Mouse (Mus musculus): Measurements from ENCODE around the gene Obp2b. TPM values are rescaled to one million over a fixed set of nuclear protein-coding genes. Genes with fewer than 3 reads are reported as not detected.

Obp2b gene
- polyA plus RNA-seq, 1 experiment from 2014 or later = not detected

GRCm38 (mm10) chr2:25733199-25733930, 3.4 kb upstream of the Obp2b start:
- no peaks in the 10 kb centered on the region for H3K36me3 ChIP-seq
- H3K9ac ChIP-seq = no peak overlapping the region
- WGBS = 63% methylated on average over 2 of the region's 2 CpGs
- H3K4me3 ChIP-seq = no peak overlapping the region
- no peaks in the 10 kb centered on the region for H3K27me3 ChIP-seq
- ATAC-seq (ENCODE audit: low FRiP score) = no peak
- no peaks in the 10 kb centered on the region for H3K4me1 ChIP-seq
- H3K4me2 ChIP-seq (replicated peaks) = no peak overlapping the region
- no peak overlapping the region for H3K27ac ChIP-seq
- H3K9me3 ChIP-seq (replicated peaks) = no peaks in the 10 kb centered on the region

- Histone ChIP-seq H3K9ac (no peak overlapping the region), H3K4me2 (replicated peaks) (no peak overlapping the region), H3K4me3 (no peak overlapping the region), H3K36me3 (no peaks in the 10 kb centered on the region), H3K27ac (no peak overlapping the region), H3K4me1 (no peaks in the 10 kb centered on the region), H3K27me3 (no peaks in the 10 kb centered on the region), H3K9me3 (replicated peaks) (no peaks in the 10 kb centered on the region)
- no peak for ATAC-seq (ENCODE audit: low FRiP score)
- 77% methylated on average over 1 of the region's 1 CpGs for WGBS
Measured at GRCm38 (mm10) chr2:25741671-25742070, 4.9 kb downstream of the Obp2b start.

- H3K36me3 ChIP-seq = no peaks in the 10 kb centered on the region
- H3K4me3 ChIP-seq = no peak overlapping the region
- H3K9me3 ChIP-seq (replicated peaks) = no peaks in the 10 kb centered on the region
- no peaks in the 10 kb centered on the region for H3K27me3 ChIP-seq
- H3K9ac ChIP-seq = no peak overlapping the region
- H3K4me2 ChIP-seq (replicated peaks) = no peak overlapping the region
- no peak for ATAC-seq (ENCODE audit: low FRiP score)
- H3K4me1 ChIP-seq = no peaks in the 10 kb centered on the region
- 91% methylated on average over 1 of the region's 1 CpGs for WGBS
- no peak overlapping the region for H3K27ac ChIP-seq
Measured at GRCm38 (mm10) chr2:25754201-25754600, 17.4 kb downstream of the Obp2b start.

DNA sequence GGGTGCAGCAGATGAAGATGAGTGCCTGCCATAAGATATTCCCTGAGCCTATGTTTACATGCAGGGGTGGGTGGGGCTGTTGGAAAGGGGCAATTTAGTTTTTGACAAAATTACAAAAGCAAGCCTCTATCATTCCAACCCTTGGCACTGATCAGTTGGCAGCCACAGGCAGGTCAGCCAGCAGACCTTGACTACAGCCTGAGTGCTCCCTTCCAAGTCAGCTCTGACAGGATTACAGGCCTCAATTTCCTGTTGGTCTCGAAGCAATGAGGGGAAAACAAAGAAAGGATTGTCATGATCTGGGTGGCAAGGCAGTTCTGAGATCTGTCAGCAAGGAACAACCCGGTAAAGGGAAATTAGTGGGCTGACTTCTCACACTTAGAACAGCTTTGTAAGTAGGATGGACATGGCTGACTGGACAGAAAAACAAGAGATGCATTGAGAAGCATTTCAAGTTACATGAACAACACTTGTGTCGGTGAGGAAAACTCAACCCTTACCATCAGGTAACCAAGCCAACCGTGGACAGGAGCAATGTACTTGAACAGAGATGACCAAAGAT, 21.3 kb downstream of the Obp2b start:
- ATAC-seq (ENCODE audit: low FRiP score) = no peak

DNA sequence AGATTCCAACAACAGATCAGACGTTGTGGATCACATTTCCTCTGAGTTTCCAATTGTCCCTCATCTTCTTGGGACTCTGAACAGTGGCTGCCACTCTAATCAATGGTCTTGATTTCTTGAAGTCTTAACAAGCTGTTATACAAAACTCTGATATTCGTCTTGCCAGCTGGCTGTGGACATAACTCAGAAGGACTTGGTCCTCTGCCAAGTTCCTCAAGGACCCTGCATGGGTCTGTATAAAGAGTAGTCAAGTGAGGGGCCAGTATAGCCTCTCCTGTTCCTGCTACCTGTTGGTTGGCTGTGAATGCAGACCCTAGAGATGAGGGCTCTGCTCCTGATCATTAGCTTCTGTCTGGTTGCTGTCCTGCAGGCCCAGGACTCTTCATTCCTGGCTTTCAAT, 28.5 kb downstream of the Obp2b start, which contains the start of gene Lcn3:
Gene Lcn3, plus strand, starts transcription at position 301 of the 400 bp plus-strand sequence.
- H3K9ac ChIP-seq = no peak within 1 kb of the TSS
- H3K36me3 ChIP-seq = no peaks in the 10 kb centered on the region
- no peak for ATAC-seq (ENCODE audit: low FRiP score)
- no peaks in the 10 kb centered on the region for H3K9me3 ChIP-seq (replicated peaks)
- no peak within 1 kb of the TSS for H3K4me3 ChIP-seq
- H3K4me1 ChIP-seq = no peaks in the 10 kb centered on the region
- WGBS = 56% methylated on average over 2 of the region's 2 CpGs
- H3K27ac ChIP-seq = no peak within 1 kb of the TSS
- no peak within 1 kb of the TSS for H3K4me2 ChIP-seq (replicated peaks)
- H3K27me3 ChIP-seq = no peaks in the 10 kb centered on the region

More for the DNA sequence above, 21.3 kb downstream of the Obp2b start:
- Histone ChIP-seq H3K27ac (no peak overlapping the region), H3K27me3 (no peaks in the 10 kb centered on the region), H3K36me3 (no peaks in the 10 kb centered on the region), H3K4me3 (no peak overlapping the region), H3K9me3 (replicated peaks) (no peaks in the 10 kb centered on the region), H3K9ac (no peak overlapping the region), H3K4me1 (no peaks in the 10 kb centered on the region), H3K4me2 (replicated peaks) (no peak overlapping the region)
- 56% methylated on average over 4 of the region's 4 CpGs for WGBS

DNA sequence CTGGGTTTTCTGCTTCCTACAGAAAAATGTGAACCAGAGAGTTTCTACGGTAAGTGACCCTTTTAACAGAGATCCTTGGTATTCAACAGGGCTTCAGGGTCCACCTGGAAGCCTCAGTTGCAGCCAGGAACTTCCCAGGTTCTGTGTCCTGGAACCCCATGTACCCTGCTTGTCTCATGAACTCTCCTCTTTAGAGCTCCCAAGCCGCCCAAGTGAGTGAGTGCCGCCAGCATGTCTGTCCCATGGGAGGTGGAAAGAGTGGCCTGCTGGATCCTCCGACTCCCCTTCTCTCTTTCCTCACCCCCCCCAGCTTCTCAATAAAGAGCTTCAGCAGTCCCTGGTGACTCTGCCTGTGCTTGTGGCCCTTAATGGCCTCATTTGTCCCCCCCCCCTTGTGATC, 31.0 kb downstream of the Obp2b start:
- Histone ChIP-seq H3K9ac (no peak overlapping the region), H3K27ac (no peak overlapping the region), H3K4me1 (no peaks in the 10 kb centered on the region), H3K27me3 (no peaks in the 10 kb centered on the region), H3K9me3 (replicated peaks) (no peaks in the 10 kb centered on the region), H3K4me3 (no peak overlapping the region), H3K36me3 (no peaks in the 10 kb centered on the region), H3K4me2 (replicated peaks) (no peak overlapping the region)
- ATAC-seq (ENCODE audit: low FRiP score) = no peak
- 85% methylated on average over 4 of the region's 4 CpGs for WGBS

- H3K4me2 ChIP-seq (replicated peaks) = no peak overlapping the region
- H3K27ac ChIP-seq = no peak overlapping the region
- H3K9me3 ChIP-seq (replicated peaks) = no peaks in the 10 kb centered on the region
- 91% methylated on average over 2 of the region's 2 CpGs for WGBS
- no peaks in the 10 kb centered on the region for H3K27me3 ChIP-seq
- no peaks in the 10 kb centered on the region for H3K36me3 ChIP-seq
- no peak overlapping the region for H3K9ac ChIP-seq
- no peak overlapping the region for H3K4me3 ChIP-seq
- H3K4me1 ChIP-seq = no peaks in the 10 kb centered on the region
- no peak for ATAC-seq (ENCODE audit: low FRiP score)
Measured at GRCm38 (mm10) chr2:25773507-25773906, 36.7 kb downstream of the Obp2b start.

DNA sequence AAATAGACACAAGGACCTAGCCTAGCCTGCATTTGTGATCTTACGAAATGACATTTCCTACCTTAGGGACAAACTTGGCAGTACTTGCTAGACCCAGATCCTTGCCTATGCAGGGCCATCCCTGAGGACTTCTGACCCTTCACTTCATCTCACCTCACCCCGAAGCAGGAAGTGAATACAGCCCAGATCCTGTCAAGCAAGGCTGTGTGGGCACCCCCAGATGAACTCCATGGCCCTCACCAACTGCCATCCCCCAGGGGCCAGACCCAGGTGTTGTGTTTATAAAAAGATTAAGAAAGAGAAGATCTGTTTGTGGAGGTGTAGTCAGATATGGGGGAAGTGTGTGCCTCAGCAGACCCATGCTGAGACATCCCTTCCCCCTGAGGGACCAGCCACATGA, 37.8 kb downstream of the Obp2b start:
- no peaks in the 10 kb centered on the region for H3K36me3 ChIP-seq
- no peak overlapping the region for H3K9ac ChIP-seq
- H3K9me3 ChIP-seq (replicated peaks) = no peaks in the 10 kb centered on the region
- ATAC-seq (ENCODE audit: low FRiP score) = no peak
- no peaks in the 10 kb centered on the region for H3K27me3 ChIP-seq
- H3K4me2 ChIP-seq (replicated peaks) = no peak overlapping the region
- H3K4me3 ChIP-seq = no peak overlapping the region
- WGBS = 82% methylated on average over 2 of the region's 2 CpGs
- no peak overlapping the region for H3K27ac ChIP-seq
- H3K4me1 ChIP-seq = no peaks in the 10 kb centered on the region

GRCm38 (mm10) chr2:25775991-25776390, 39.2 kb downstream of the Obp2b start:
- 80% methylated on average over 3 of the region's 3 CpGs for WGBS
- Histone ChIP-seq H3K9ac (no peak overlapping the region), H3K36me3 (no peaks in the 10 kb centered on the region)

GRCm38 (mm10) chr2:25776717-25777116, 39.9 kb downstream of the Obp2b start, which contains the start of gene Lcn11:
Gene Lcn11 (plus strand): TSS chr2:25777017.
- no peaks in the 10 kb centered on the region for H3K36me3 ChIP-seq
- H3K27ac ChIP-seq = no peak within 1 kb of the TSS
- 89% methylated on average over 1 of the region's 1 CpGs for WGBS
- no peak within 1 kb of the TSS for H3K9ac ChIP-seq
- H3K4me2 ChIP-seq (replicated peaks) = no peak within 1 kb of the TSS
- ATAC-seq (ENCODE audit: low FRiP score) = no peak
- H3K4me1 ChIP-seq = no peaks in the 10 kb centered on the region
- H3K9me3 ChIP-seq (replicated peaks) = no peaks in the 10 kb centered on the region
- no peaks in the 10 kb centered on the region for H3K27me3 ChIP-seq
- no peak within 1 kb of the TSS for H3K4me3 ChIP-seq

More at GRCm38 (mm10) chr2:25775991-25776390, 39.2 kb downstream of the Obp2b start:
- ATAC-seq (ENCODE audit: low FRiP score) = no peak
- Histone ChIP-seq H3K27ac (no peak overlapping the region), H3K27me3 (no peaks in the 10 kb centered on the region), H3K4me3 (no peak overlapping the region), H3K9me3 (replicated peaks) (no peaks in the 10 kb centered on the region), H3K4me1 (no peaks in the 10 kb centered on the region), H3K4me2 (replicated peaks) (no peak overlapping the region)

DNA sequence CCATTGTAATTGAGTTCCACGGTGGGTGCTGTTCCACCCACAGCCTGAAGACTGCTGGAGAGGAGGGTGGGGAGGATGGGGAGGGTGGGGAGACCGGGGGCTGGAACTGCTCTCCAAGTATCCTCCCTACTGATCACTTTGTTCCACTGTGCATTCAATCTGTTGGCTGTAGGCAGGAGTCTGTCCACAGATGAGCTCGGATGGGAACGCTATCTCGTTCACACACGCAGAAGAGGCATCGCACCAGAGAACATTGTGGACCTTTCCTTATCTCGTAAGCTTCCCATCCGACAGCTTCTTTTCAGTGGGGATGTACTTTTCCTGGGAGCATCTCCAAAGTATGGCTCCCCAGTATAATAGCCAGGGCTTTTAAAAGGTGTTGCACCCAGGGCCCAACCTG, 42.3 kb downstream of the Obp2b start:
- H3K4me2 ChIP-seq (replicated peaks) = no peak overlapping the region
- H3K27me3 ChIP-seq = no peaks in the 10 kb centered on the region
- H3K4me3 ChIP-seq = no peak overlapping the region
- WGBS = 91% methylated on average over 9 of the region's 9 CpGs
- ATAC-seq (ENCODE audit: low FRiP score) = no peak
- no peaks in the 10 kb centered on the region for H3K4me1 ChIP-seq
- no peaks in the 10 kb centered on the region for H3K36me3 ChIP-seq
- H3K9me3 ChIP-seq (replicated peaks) = no peaks in the 10 kb centered on the region
- H3K9ac ChIP-seq = no peak overlapping the region
- no peak overlapping the region for H3K27ac ChIP-seq

- H3K9ac ChIP-seq = no peak overlapping the region
- ATAC-seq (ENCODE audit: low FRiP score) = no peak
- no peak overlapping the region for H3K4me2 ChIP-seq (replicated peaks)
- 65% methylated on average over 4 of the region's 4 CpGs for WGBS
- no peak overlapping the region for H3K27ac ChIP-seq
- H3K4me1 ChIP-seq = 0 out of 2 replicates have a peak, but pooled peaks cover 2% of the 10 kb centered on the region
- no peaks in the 10 kb centered on the region for H3K9me3 ChIP-seq (replicated peaks)
- H3K4me3 ChIP-seq = no peak overlapping the region
- no peaks in the 10 kb centered on the region for H3K36me3 ChIP-seq
- H3K27me3 ChIP-seq = no peaks in the 10 kb centered on the region
Measured at GRCm38 (mm10) chr2:25780921-25781320, 44.1 kb downstream of the Obp2b start.

DNA sequence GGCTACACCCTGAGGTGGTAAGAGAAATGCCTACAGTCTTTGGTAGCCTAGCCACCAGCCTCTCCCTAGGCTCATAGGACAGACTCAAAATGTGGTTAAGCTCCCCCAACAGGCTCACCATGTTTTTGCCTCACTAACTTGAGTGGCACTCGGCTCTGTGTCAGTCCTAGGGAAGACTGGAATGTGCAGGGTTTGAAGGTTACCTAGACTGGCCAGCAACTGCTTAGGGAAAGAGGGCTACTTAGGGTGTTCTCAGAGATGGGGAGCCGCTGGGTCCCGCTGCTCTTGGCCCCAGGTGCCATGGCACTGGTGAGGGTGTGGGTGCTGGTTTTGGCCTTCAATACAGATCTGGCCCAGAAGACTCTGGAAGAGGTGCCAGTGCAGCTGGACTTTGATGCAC, 45.1 kb downstream of the Obp2b start, which contains the start of gene Gm13539:
Gene Gm13539, plus strand, starts transcription at position 301 of the 400 bp plus-strand sequence.
- Histone ChIP-seq H3K27ac (no peak within 1 kb of the TSS), H3K36me3 (no peaks in the 10 kb centered on the region), H3K9ac (no peak within 1 kb of the TSS), H3K27me3 (no peaks in the 10 kb centered on the region), H3K4me1 (0 out of 2 replicates have a peak, but pooled peaks cover 6% of the 10 kb centered on the region), H3K4me3 (no peak within 1 kb of the TSS), H3K4me2 (replicated peaks) (no peak within 1 kb of the TSS), H3K9me3 (replicated peaks) (no peaks in the 10 kb centered on the region)
- WGBS = 91% methylated on average over 3 of the region's 3 CpGs
- no peak for ATAC-seq (ENCODE audit: low FRiP score)

Data from hindbrain, embryonic 12.5 days (tissue).